Mouse (Mus musculus) forebrain, embryonic 13.5 days (tissue): ENCODE data around the gene Ppm1l. TPM values are rescaled to one million over a fixed set of nuclear protein-coding genes. Genes with fewer than 3 reads are reported as not detected.

Source experiments
- ATAC-seq: fragments of 200-750 bp; cut with Nextera tagmentation; 2 replicates; pipeline ENCODE4 v1.8.0; 2017
- H3K27ac ChIP-seq: fragments of 300-500 bp; sonication (generic); 2 replicates; pipeline ENCODE4 v1.5.1; 2015; ENCODE audit warnings: inconsistent platforms, mild to moderate bottlenecking, moderate library complexity
- H3K27me3 ChIP-seq: fragments of 300-500 bp; sonication (generic); 2 replicates; pipeline ENCODE4 v1.6.1; 2015; ENCODE audit warnings: mild to moderate bottlenecking, inconsistent platforms
- H3K36me3 ChIP-seq: fragments of 300-500 bp; sonication (generic); 2 replicates; pipeline ENCODE4 v1.6.1; 2015; ENCODE audit warnings: mild to moderate bottlenecking, inconsistent platforms; ENCODE audit not compliant: poor library complexity, severe bottlenecking
- H3K4me1 ChIP-seq: fragments of 300-500 bp; sonication (generic); 2 replicates; pipeline ENCODE4 v1.6.1; 2015; ENCODE audit warnings: inconsistent platforms
- H3K4me2 ChIP-seq: fragments of 300-500 bp; sonication (generic); 2 replicates; pipeline ENCODE4 v1.6.1; 2015; ENCODE audit warnings: inconsistent platforms, mild to moderate bottlenecking, moderate library complexity
- H3K4me3 ChIP-seq: fragments of 300-500 bp; sonication (generic); 2 replicates; pipeline ENCODE4 v1.5.1; 2015; ENCODE audit warnings: mild to moderate bottlenecking, inconsistent platforms
- H3K9ac ChIP-seq: fragments of 300-500 bp; sonication (generic); 2 replicates; pipeline ENCODE4 v1.6.1; 2015; ENCODE audit warnings: mild to moderate bottlenecking, inconsistent platforms
- H3K9me3 ChIP-seq: fragments of 300-500 bp; sonication (generic); replicated peaks from 2 replicates; pipeline ENCODE4 v1.6.1; 2016; ENCODE audit warnings: inconsistent platforms
- WGBS: fragments of 180-500 bp; shearing (Covaris S2); methylation state at CpG from one replicate; pipeline ENCODE4 v1.1.7; 2015; 5-methylcytosine and 5-hydroxymethylcytosine counted together
- polyA plus RNA-seq: library from polyadenylated mRNA; unstranded; fragments of >200 nt; fragmentation: Nextera tagmentation; extraction: Ambion mirVana; gene quantifications from 2 replicates; pipeline ENCODE4 v1.2.1, GENCODE M21; 2015

Ppm1l gene
- polyA plus RNA-seq, 1 experiment from 2014 or later, result 21.1 TPM

DNA sequence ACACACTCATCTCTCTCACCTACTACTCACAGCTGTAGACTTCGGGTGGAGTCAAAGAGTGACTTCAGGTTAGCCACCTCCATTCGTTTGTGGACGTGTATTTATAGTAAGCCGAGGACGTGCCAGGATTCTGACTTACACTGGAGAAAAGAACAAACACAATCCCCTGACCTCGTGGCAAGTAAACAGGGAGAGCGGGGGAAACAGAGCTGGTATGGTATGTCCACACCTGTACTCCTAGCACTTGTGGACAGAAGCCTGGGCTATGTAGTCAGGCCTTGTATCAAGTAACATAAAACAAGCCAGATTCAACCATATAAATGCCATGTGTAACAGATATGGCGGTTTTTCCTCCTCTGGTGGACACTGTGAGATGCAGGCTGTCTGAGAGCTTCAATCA is 20.4 kb upstream of the Ppm1l start:
- Histone ChIP-seq H3K36me3 (no peaks in the 10 kb centered on the region), H3K27ac (no peak overlapping the region), H3K9ac (no peak overlapping the region), H3K4me2 (no peak overlapping the region), H3K27me3 (no peaks in the 10 kb centered on the region), H3K4me1 (no peaks in the 10 kb centered on the region), H3K9me3 (no peaks in the 10 kb centered on the region), H3K4me3 (no peak overlapping the region)
- 90% methylated on average over 8 of the region's 8 CpGs for WGBS
- no peak for ATAC-seq

DNA sequence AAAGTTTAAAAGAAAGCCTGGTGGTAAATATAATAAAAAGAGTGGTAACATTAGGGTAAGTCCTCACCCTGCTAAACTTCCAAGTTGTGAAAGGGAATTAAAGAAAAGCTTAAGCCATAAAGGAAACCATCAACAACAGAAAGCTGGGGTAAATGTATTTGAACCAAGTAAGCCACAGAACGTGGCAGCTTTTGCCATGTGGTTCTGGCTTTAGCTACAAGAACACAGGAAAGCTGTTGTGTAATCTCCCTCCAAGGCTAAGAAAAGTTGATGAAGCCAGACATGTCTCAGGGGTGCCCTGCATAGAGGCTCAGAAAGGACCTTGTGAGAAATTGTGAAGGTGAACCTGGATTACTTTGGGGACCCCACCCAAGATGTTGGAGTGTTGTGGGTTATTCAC is 16.5 kb upstream of the Ppm1l start:
- Histone ChIP-seq H3K27ac (no peak overlapping the region), H3K4me3 (no peak overlapping the region), H3K4me2 (no peak overlapping the region), H3K36me3 (no peaks in the 10 kb centered on the region), H3K4me1 (no peaks in the 10 kb centered on the region), H3K9ac (no peak overlapping the region), H3K27me3 (no peaks in the 10 kb centered on the region), H3K9me3 (no peaks in the 10 kb centered on the region)
- 85% methylated on average over 1 of the region's 1 CpGs for WGBS
- ATAC-seq, result no peak

GRCm38 (mm10) chr3:69315810-69316390 is 761 bp upstream of the Ppm1l start:
- Histone ChIP-seq H3K27ac (peak overlapping the region; percentile 85), H3K4me3 (peak overlapping the region; percentile 65), H3K9me3 (no peaks in the 10 kb centered on the region), H3K27me3 (no peaks in the 10 kb centered on the region), H3K9ac (peak overlapping the region; percentile 78), H3K4me2 (peak overlapping the region; percentile 93), H3K36me3 (no peaks in the 10 kb centered on the region), H3K4me1 (peaks cover 29% of the 10 kb centered on the region)
- 2% methylated on average over 18 of the region's 18 CpGs for WGBS
- peak; percentile 36; the same call in 1 of the 2 replicates for ATAC-seq

GRCm38 (mm10) chr3:69317251-69318125 is 827 bp downstream of the Ppm1l start:
- peak; percentile 58 for ATAC-seq
- WGBS, result under 1% methylated on average over 73 of the region's 73 CpGs

GRCm38 (mm10) chr3:69318131-69318951 is 1.7 kb downstream of the Ppm1l start:
- ATAC-seq, result no peak

More at GRCm38 (mm10) chr3:69317251-69318125, 827 bp downstream of the Ppm1l start:
- H3K27ac ChIP-seq, result peak overlapping the region; percentile 85
- H3K4me1 ChIP-seq, result peaks cover 33% of the 10 kb centered on the region
- H3K27me3 ChIP-seq, result no peaks in the 10 kb centered on the region
- H3K9ac ChIP-seq, result peak overlapping the region; percentile 91
- H3K4me2 ChIP-seq, result peak overlapping the region; percentile 93
- H3K36me3 ChIP-seq, result no peaks in the 10 kb centered on the region
- peak overlapping the region; percentile 65 for H3K4me3 ChIP-seq
- no peaks in the 10 kb centered on the region for H3K9me3 ChIP-seq

DNA sequence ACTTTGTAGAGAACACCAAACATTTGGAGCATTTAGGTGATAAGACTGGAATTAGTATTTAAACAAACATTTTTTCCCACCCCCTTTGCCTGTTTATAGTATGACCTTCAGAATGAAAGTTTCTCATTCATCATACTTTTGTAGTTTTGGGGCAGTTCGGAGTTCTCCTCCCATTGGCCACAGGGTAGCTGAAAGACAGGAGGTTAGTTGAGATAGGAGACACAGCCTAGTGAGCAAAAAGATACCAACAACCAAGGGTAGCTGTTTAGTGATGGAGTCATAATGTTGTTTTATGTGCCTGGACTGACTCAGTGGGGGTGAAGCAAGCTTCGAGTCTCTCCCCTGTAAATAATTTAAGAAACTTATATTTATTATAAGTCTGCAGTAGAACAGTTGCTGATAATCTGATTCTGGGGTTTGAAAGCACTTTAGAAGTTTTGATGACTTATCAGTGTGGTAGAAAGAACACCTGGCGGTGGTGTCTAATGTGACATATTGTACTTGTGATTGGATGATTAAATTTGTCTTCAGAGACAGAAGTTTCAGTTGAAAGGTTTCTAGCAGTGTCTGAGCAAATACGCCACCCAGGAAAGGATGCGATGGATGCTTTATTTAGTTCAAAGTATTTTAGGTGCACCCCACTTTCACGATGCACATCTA is 2.5 kb downstream of the Ppm1l start:
- ATAC-seq, result no peak
- Histone ChIP-seq H3K27ac (no peak overlapping the region), H3K9ac (peak overlapping the region; percentile 91; the same call in 1 of the 2 replicates), H3K36me3 (no peaks in the 10 kb centered on the region), H3K4me1 (peaks cover 33% of the 10 kb centered on the region), H3K4me2 (peak overlapping the region; percentile 93), H3K27me3 (no peaks in the 10 kb centered on the region), H3K4me3 (peak overlapping the region; percentile 65), H3K9me3 (no peaks in the 10 kb centered on the region)
- WGBS, result 86% methylated on average over 6 of the region's 6 CpGs

More at GRCm38 (mm10) chr3:69318131-69318951, 1.7 kb downstream of the Ppm1l start:
- H3K4me3 ChIP-seq, result peak overlapping the region; percentile 65
- no peaks in the 10 kb centered on the region for H3K27me3 ChIP-seq
- H3K36me3 ChIP-seq, result no peaks in the 10 kb centered on the region
- H3K27ac ChIP-seq, result no peak overlapping the region
- 7% methylated on average over 25 of the region's 25 CpGs for WGBS
- peak overlapping the region; percentile 91 for H3K9ac ChIP-seq
- no peaks in the 10 kb centered on the region for H3K9me3 ChIP-seq
- H3K4me1 ChIP-seq, result peaks cover 33% of the 10 kb centered on the region
- peak overlapping the region; percentile 93 for H3K4me2 ChIP-seq

DNA sequence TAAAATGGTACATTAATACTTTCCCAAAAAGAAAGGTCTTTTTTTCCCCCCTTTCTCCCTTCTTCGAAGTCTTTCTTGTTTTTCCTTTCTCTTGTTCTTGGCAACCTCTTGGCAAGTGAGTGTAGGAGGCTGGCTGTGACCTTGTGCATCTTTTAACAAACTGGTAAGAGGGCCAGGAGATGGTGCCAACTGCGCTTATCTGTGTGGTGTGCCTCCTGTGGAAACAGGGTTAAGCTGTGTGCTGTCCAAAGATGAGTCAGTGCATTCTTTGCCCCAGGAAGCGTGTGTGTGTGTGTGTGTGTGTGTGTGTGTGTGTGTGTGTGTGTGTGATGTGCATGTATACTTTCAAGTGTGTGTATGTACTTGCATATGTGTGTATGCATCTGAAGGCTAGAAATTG is 7.3 kb downstream of the Ppm1l start:
- ATAC-seq, result no peak
- H3K4me2 ChIP-seq, result no peak overlapping the region

DNA sequence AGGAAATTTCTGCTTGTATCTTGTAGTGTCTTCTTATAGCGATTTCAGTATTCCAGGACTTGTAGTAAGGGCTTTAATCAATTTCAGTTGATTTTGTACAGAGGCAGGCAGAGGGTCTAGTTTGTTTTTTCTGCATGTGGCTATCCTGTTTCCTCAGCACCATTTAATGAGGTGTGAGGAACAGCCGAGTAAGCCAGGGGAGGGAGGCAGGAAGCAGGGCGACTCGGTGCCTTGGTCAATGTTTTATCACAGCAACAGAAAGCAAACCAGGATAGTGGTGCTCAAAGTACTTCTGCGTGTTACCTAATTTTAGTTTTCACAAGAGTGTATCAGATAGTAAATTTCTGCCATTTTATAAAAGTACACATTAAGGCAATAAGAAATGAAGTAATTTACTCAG is 13.2 kb downstream of the Ppm1l start:
- Histone ChIP-seq H3K27ac (no peak overlapping the region), H3K4me3 (no peak overlapping the region), H3K36me3 (peaks cover 12% of the 10 kb centered on the region), H3K9ac (no peak overlapping the region), H3K9me3 (peaks cover 4% of the 10 kb centered on the region; the same call in 1 of the 2 replicates), H3K4me1 (no peaks in the 10 kb centered on the region; the same call in 1 of the 2 replicates), H3K27me3 (no peaks in the 10 kb centered on the region), H3K4me2 (no peak overlapping the region)
- 85% methylated on average over 5 of the region's 5 CpGs for WGBS
- no peak for ATAC-seq

More for the DNA sequence above, 7.3 kb downstream of the Ppm1l start:
- Histone ChIP-seq H3K9me3 (peaks cover 4% of the 10 kb centered on the region; the same call in 1 of the 2 replicates), H3K27me3 (no peaks in the 10 kb centered on the region), H3K9ac (no peak overlapping the region), H3K4me3 (no peak overlapping the region), H3K4me1 (peaks cover 20% of the 10 kb centered on the region), H3K36me3 (peaks cover 12% of the 10 kb centered on the region), H3K27ac (no peak overlapping the region)
- 88% methylated on average over 3 of the region's 3 CpGs for WGBS

- Histone ChIP-seq H3K27ac (no peak overlapping the region), H3K4me1 (no peaks in the 10 kb centered on the region; the same call in 1 of the 2 replicates), H3K4me3 (no peak overlapping the region), H3K4me2 (no peak overlapping the region), H3K9ac (no peak overlapping the region), H3K9me3 (no peaks in the 10 kb centered on the region), H3K27me3 (no peaks in the 10 kb centered on the region), H3K36me3 (no peaks in the 10 kb centered on the region)
- no peak for ATAC-seq
- whole genome bisulfite sequencing, result 72% methylated on average over 9 of the region's 9 CpGs
Observed at GRCm38 (mm10) chr3:69333819-69334218, 17.2 kb downstream of the Ppm1l start.

DNA sequence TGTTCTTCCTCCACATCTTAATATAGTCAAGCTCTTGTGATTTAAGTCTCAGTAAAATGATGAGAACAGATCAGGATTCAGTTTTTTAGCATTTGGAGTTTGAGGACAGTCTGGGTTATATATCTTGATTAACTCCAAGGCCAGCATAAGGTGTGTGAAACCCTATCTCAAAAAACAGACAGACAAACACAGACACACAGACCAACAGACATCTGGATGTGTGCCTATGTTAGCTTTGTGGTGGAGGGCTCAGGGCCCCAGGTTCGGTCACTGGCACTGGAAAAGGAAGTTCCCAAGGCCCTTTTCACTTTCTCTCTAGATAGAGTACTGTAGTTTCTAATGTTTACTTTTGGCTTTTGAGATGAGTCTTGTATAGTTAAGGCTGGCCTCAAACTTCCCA is 23.8 kb downstream of the Ppm1l start:
- no peak for ATAC-seq
- Histone ChIP-seq H3K4me2 (no peak overlapping the region), H3K9me3 (no peaks in the 10 kb centered on the region), H3K27ac (no peak overlapping the region), H3K4me3 (no peak overlapping the region), H3K36me3 (no peaks in the 10 kb centered on the region), H3K27me3 (no peaks in the 10 kb centered on the region), H3K9ac (no peak overlapping the region), H3K4me1 (peaks cover 10% of the 10 kb centered on the region)
- 88% methylated on average over 1 of the region's 1 CpGs for WGBS

DNA sequence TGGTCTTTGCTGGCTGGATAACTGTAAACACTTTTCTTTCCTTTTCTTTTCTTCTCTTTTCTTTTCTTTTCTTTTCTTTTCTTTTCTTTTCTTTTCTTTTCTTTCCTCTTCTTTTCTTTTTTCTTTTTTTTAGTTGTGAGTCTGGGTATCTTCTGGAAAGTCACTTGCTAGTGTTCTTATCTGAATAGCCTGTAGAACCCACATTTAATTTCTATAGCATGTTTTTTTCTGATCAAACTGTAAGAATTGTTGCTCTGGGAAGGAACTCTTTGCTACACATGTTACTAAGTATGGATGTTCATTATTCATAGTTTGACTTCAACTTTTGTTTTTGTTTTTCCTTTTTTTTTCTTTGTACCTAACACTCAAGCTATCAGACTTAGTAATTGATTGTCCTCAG is 24.3 kb downstream of the Ppm1l start:
- H3K9me3 ChIP-seq, result no peaks in the 10 kb centered on the region
- H3K27ac ChIP-seq, result no peak overlapping the region
- no peaks in the 10 kb centered on the region for H3K36me3 ChIP-seq
- H3K27me3 ChIP-seq, result no peaks in the 10 kb centered on the region
- no peak overlapping the region for H3K9ac ChIP-seq
- H3K4me2 ChIP-seq, result no peak overlapping the region
- ATAC-seq, result no peak
- H3K4me3 ChIP-seq, result no peak overlapping the region
- H3K4me1 ChIP-seq, result peaks cover 10% of the 10 kb centered on the region
